Mouse (Mus musculus): ENCODE results near the gene Pctp.

DNA sequence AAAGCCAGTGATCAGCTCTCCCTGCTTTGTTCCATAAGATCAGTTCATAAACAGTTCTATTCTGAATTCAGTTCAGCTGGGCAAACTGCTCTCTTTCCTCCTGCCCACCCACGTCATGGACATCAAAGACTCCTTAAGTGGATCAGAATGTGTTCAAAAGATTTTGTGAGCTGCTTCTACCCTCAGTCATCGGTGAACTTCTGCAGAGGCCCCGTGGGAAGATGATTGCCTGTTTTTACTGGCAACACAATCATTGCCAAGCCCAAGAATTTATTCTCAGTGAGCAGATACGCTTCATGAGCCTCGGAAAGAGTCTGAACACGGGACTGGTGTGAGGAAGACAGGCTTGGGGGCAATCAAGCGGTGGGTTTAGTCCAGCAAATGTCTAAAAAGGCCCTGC is 24.5 kb upstream of the Pctp start:
- TF ChIP-seq POLR2A (IDR thresholded peaks at IDR 0.05; ENCODE audit: borderline replicate concordance, extremely low read depth, insufficient read depth, insufficient read length, poor library complexity, severe bottlenecking): no peak
- TF ChIP-seq CTCF (IDR thresholded peaks at IDR 0.05; ENCODE audit: borderline replicate concordance, extremely low read depth, insufficient read depth, insufficient read length): no peak
